Mouse (Mus musculus) heart, adult 2 months (tissue): ENCODE results near the gene Aldh2. TPM values are rescaled to one million over a fixed set of nuclear protein-coding genes. Genes with fewer than 3 reads are reported as not detected.
"Not testable (repeated sequence)": the region's sequence is repeated elsewhere in the genome, so short reads cannot be mapped to it uniquely, and the experiment has no call there.

Experiments used
- DNase-seq, 2 experiments: peaks; one replicate each; pipeline ENCODE4 v3.0.0; 2021
- H3K27ac ChIP-seq: fragments of 200-600 bp; 2 replicates; pipeline ENCODE4 v1.8.1; 2022
- H3K27me3 ChIP-seq: fragments of 200-500 bp; 2 replicates; pipeline ENCODE4 v1.6.1; 2012; ENCODE audit warnings: mild to moderate bottlenecking, low read length, inconsistent platforms, mixed read lengths; ENCODE audit not compliant: control insufficient read depth, insufficient read depth
- H3K36me3 ChIP-seq: fragments of 200-500 bp; 2 replicates; pipeline ENCODE4 v1.6.1; 2012; ENCODE audit warnings: low read length, inconsistent platforms; ENCODE audit not compliant: control insufficient read depth, insufficient read depth
- H3K4me1 ChIP-seq: fragments of 200-500 bp; 2 replicates; pipeline ENCODE4 v1.6.1; 2011; ENCODE audit warnings: low read length; ENCODE audit not compliant: control insufficient read depth, insufficient read depth
- H3K4me3 ChIP-seq: fragments of 200-600 bp; 2 replicates; pipeline ENCODE4 v1.8.1; 2022
- H3K79me2 ChIP-seq: fragments of 200-500 bp; replicated peaks from 2 replicates; pipeline ENCODE4 v1.6.1; 2012; ENCODE audit warnings: mild to moderate bottlenecking, inconsistent platforms, low read length, moderate library complexity, mixed read lengths; ENCODE audit not compliant: control insufficient read depth, insufficient read depth
- H3K9ac ChIP-seq: fragments of 200-500 bp; 2 replicates; pipeline ENCODE4 v1.6.1; 2012; ENCODE audit warnings: low read depth, mild to moderate bottlenecking, control low read depth, inconsistent platforms, low read length, mixed read lengths
- CTCF ChIP-seq: fragments of 200-600 bp; IDR thresholded peaks from 2 replicates; pipeline ENCODE4 v1.8.1; 2022; ENCODE audit warnings: antibody characterized with exemption, mild to moderate bottlenecking, moderate library complexity
- EP300 ChIP-seq: fragments of 200-500 bp; IDR thresholded peaks from 2 replicates; pipeline ENCODE4 v1.6.1; 2011; ENCODE audit warnings: low read depth, low read length, control low read depth; ENCODE audit not compliant: insufficient read depth
- POLR2A ChIP-seq: fragments of 200-500 bp; IDR thresholded peaks from 2 replicates; pipeline ENCODE4 v1.6.1; 2011; ENCODE audit warnings: mild to moderate bottlenecking, low read depth, low read length, control low read depth; ENCODE audit not compliant: insufficient read depth
- WGBS: fragments of 180-500 bp; shearing (Covaris S2); methylation state at CpG from one replicate; pipeline ENCODE4 v1.1.7; 2018; 5-methylcytosine and 5-hydroxymethylcytosine counted together
- intact Hi-C: fragments of 180-260 bp; cut with DNase I; formaldehyde crosslinking; loops from one replicate; pipeline ENCODE4 v1.15.1; 2025
- long read RNA-seq: library from polyadenylated mRNA; stranded (forward); transcript quantifications from one replicate; pipeline ENCODE4 v2.0.0, GENCODE M21; 2021
- polyA plus RNA-seq: library from polyadenylated mRNA; depleted of rRNA; stranded (reverse); fragments of >200 nt; gene quantifications from 2 replicates; pipeline ENCODE4 v1.2.3, GENCODE M21; 2012; rRNA removed
- total RNA-seq, 2 experiments: library from RNA; stranded (reverse); gene quantifications; 2 replicates each; pipeline ENCODE4 v1.2.3; 2021

Gene Aldh2
- total RNA-seq (100 to 1,000 TPM; 339 to 371 TPM), polyA plus RNA-seq (433 and 501 TPM in 2 replicates)
- long read RNA-seq, transcript Aldh2-201 (13 exons, 3,867 nt): major isoform, 33 of 46 reads
- long read RNA-seq, partial matches to known transcripts: 2 of 46 reads
- long read RNA-seq, other reads (novel, unspliced or antisense): 11 of 46 reads

- H3K36me3 ChIP-seq: no peaks in the 10 kb centered on the region
- intact Hi-C loops: no loop called here
- peak; percentile 93 to 94 for DNase-seq
- H3K9ac ChIP-seq: peak within 1 kb of the TSS; percentile 93
- peak within 1 kb of the TSS; percentile 74 for H3K4me3 ChIP-seq
- TF ChIP-seq POLR2A (peak; percentile 98), EP300 (peak; percentile 85), CTCF (peak; percentile 39)
- H3K27ac ChIP-seq: peak within 1 kb of the TSS; percentile 91
- no peaks in the 10 kb centered on the region; the same call in 1 of the 2 replicates for H3K79me2 ChIP-seq
- no peaks in the 10 kb centered on the region for H3K27me3 ChIP-seq
- H3K4me1 ChIP-seq: peaks cover 29% of the 10 kb centered on the region
- 4% methylated on average over 47 of the region's 47 CpGs for WGBS
These were observed at the start of gene Aldh2 for GRCm38 (mm10) chr5:121593451-121594401. TSS of gene Aldh2 (minus strand) at chr5:121593824.

GRCm38 (mm10) chr5:121639601-121640000 lies 46.0 kb upstream of the Aldh2 start:
- 91% methylated on average over 9 of the region's 9 CpGs for WGBS
- Histone ChIP-seq H3K27ac (no peak overlapping the region), H3K79me2 (no peaks in the 10 kb centered on the region), H3K9ac (no peak overlapping the region), H3K27me3 (no peaks in the 10 kb centered on the region), H3K36me3 (no peaks in the 10 kb centered on the region), H3K4me1 (no peaks in the 10 kb centered on the region), H3K4me3 (no peak overlapping the region)
- intact Hi-C loops: no loop called here
- no peak for TF ChIP-seq EP300
- TF ChIP-seq CTCF: no peak
- TF ChIP-seq POLR2A: no peak
- DNase-seq: no peak

GRCm38 (mm10) chr5:121637296-121637695 lies 43.7 kb upstream of the Aldh2 start:
- 79% methylated on average over 6 of the region's 6 CpGs for WGBS
- Histone ChIP-seq H3K27ac (no peak overlapping the region), H3K4me3 (no peak overlapping the region), H3K27me3 (no peaks in the 10 kb centered on the region), H3K79me2 (no peaks in the 10 kb centered on the region), H3K9ac (no peak overlapping the region), H3K4me1 (no peaks in the 10 kb centered on the region), H3K36me3 (no peaks in the 10 kb centered on the region)
- intact Hi-C loops: no loop called here
- TF ChIP-seq POLR2A (no peak), CTCF (no peak), EP300 (no peak)
- no peak for DNase-seq

- no peak overlapping the region for H3K4me3 ChIP-seq
- WGBS: 85% methylated on average over 5 of the region's 5 CpGs
These were observed 41.0 kb upstream of the Aldh2 start for GRCm38 (mm10) chr5:121634668-121635067.

GRCm38 (mm10) chr5:121632804-121633203 lies 39.2 kb upstream of the Aldh2 start:
- Histone ChIP-seq H3K9ac (no peak overlapping the region), H3K79me2 (no peaks in the 10 kb centered on the region), H3K4me1 (no peaks in the 10 kb centered on the region), H3K27me3 (no peaks in the 10 kb centered on the region), H3K36me3 (no peaks in the 10 kb centered on the region), H3K4me3 (no peak overlapping the region), H3K27ac (no peak overlapping the region)
- intact Hi-C loops: no loop called here
- WGBS: 49% methylated on average over 3 of the region's 3 CpGs
- DNase-seq: no peak
- no peak for TF ChIP-seq POLR2A
- no peak for TF ChIP-seq EP300
- TF ChIP-seq CTCF: no peak

More at GRCm38 (mm10) chr5:121634668-121635067, 41.0 kb upstream of the Aldh2 start:
- intact Hi-C loops: no loop called here
- no peaks in the 10 kb centered on the region for H3K79me2 ChIP-seq
- DNase-seq: no peak
- no peaks in the 10 kb centered on the region for H3K27me3 ChIP-seq
- no peaks in the 10 kb centered on the region for H3K36me3 ChIP-seq
- no peak overlapping the region for H3K27ac ChIP-seq
- no peak overlapping the region for H3K9ac ChIP-seq
- TF ChIP-seq EP300 (no peak), POLR2A (no peak), CTCF (no peak)
- H3K4me1 ChIP-seq: no peaks in the 10 kb centered on the region

- H3K79me2 ChIP-seq, H3K4me3 ChIP-seq, H3K4me1 ChIP-seq, H3K27ac ChIP-seq, H3K9ac ChIP-seq, intact Hi-C loops, DNase-seq, H3K36me3 ChIP-seq, H3K27me3 ChIP-seq: not testable (repeated sequence)
- TF ChIP-seq CTCF: peak; percentile 26; the same call in 1 of the 2 replicates
- 64% methylated on average over 9 of the region's 9 CpGs for WGBS
These were observed 37.6 kb upstream of the Aldh2 start for GRCm38 (mm10) chr5:121631106-121631647.
